Mouse (Mus musculus): ENCODE data around the gene Gm39566. TPM values are rescaled to one million over a fixed set of nuclear protein-coding genes. Genes with fewer than 3 reads are reported as not detected.

Gm39566 gene
- polyA plus RNA-seq, 1 experiment: not detected

DNA sequence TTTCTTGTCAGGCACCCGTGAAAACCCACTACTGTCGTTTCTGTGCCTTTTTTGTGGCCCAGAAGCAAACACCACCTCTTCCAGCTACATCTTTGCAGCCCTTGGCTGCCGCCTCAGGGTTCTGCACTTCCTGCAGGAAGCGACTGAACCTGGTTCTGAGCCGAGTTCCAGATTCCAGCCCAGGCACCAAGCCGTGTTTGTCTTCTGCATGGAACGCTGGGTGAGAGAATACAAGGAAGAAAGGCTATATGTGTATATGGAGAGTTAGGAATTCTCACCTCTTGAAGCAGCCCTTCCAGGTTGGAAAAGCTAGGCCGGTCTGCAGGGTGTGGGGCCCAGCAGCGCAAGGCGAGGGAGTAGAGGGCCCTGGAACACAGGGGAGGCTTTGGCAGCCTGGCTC is 39.6 kb upstream of the Gm39566 start:
- Histone ChIP-seq H3K4me3 (ENCODE audit: low read depth, low read length) (no peak overlapping the region), H3K4me1 (ENCODE audit: control insufficient read depth, insufficient read depth, low read length) (no peaks in the 10 kb centered on the region), H3K9me3 (replicated peaks; ENCODE audit: control insufficient read depth, insufficient read depth, low read length, poor library complexity, severe bottlenecking) (no peaks in the 10 kb centered on the region), H3K27me3 (ENCODE audit: control insufficient read depth, insufficient read depth, low read length, poor library complexity, severe bottlenecking) (no peaks in the 10 kb centered on the region), H3K27ac (ENCODE audit: insufficient read depth, low read length) (no peak overlapping the region; the same call in 1 of the 2 replicates), H3K9ac (ENCODE audit: low read depth, poor library complexity, severe bottlenecking) (no peak overlapping the region), H3K36me3 (ENCODE audit: control insufficient read depth, insufficient read depth, low read length, poor library complexity, severe bottlenecking) (peaks cover 14% of the 10 kb centered on the region)
- TF ChIP-seq EP300 (IDR thresholded peaks at IDR 0.05; ENCODE audit: insufficient read depth, low read depth, low read length) (no peak), CTCF (IDR thresholded peaks at IDR 0.05; ENCODE audit: low read depth, low read length) (no peak), POLR2A (IDR thresholded peaks at IDR 0.05; ENCODE audit: insufficient read depth, low read length) (no peak)

DNA sequence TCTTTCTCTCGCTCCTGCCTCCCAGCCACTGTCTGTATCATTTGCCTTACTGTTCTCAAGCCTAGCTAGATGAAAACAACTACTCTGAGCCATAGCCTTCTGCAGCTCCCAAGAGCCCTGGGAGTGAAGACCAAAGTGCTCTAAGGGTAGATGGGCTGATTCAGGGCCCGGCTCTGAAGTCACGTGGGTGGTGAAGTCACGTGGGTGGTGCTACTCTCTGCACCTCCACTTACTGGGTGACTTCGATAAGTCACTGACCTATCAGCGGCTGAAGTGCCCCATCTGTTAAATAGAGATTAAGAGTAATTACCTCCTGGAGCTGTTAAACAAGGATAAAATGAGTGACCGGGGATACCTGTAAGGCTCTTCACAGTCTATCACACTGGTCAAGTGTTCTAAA is 38.9 kb upstream of the Gm39566 start:
- Histone ChIP-seq H3K4me1 (ENCODE audit: control insufficient read depth, insufficient read depth, low read length) (no peaks in the 10 kb centered on the region), H3K36me3 (ENCODE audit: control insufficient read depth, insufficient read depth, low read length, poor library complexity, severe bottlenecking) (peaks cover 14% of the 10 kb centered on the region), H3K4me3 (ENCODE audit: low read depth, low read length) (no peak overlapping the region), H3K9ac (ENCODE audit: low read depth, poor library complexity, severe bottlenecking) (no peak overlapping the region), H3K27ac (ENCODE audit: insufficient read depth, low read length) (no peak overlapping the region), H3K27me3 (ENCODE audit: control insufficient read depth, insufficient read depth, low read length, poor library complexity, severe bottlenecking) (no peaks in the 10 kb centered on the region), H3K9me3 (replicated peaks; ENCODE audit: control insufficient read depth, insufficient read depth, low read length, poor library complexity, severe bottlenecking) (no peaks in the 10 kb centered on the region)
- TF ChIP-seq EP300 (IDR thresholded peaks at IDR 0.05; ENCODE audit: insufficient read depth, low read depth, low read length): no peak
- no peak for TF ChIP-seq POLR2A (IDR thresholded peaks at IDR 0.05; ENCODE audit: insufficient read depth, low read length)
- no peak for TF ChIP-seq CTCF (IDR thresholded peaks at IDR 0.05; ENCODE audit: low read depth, low read length)

DNA sequence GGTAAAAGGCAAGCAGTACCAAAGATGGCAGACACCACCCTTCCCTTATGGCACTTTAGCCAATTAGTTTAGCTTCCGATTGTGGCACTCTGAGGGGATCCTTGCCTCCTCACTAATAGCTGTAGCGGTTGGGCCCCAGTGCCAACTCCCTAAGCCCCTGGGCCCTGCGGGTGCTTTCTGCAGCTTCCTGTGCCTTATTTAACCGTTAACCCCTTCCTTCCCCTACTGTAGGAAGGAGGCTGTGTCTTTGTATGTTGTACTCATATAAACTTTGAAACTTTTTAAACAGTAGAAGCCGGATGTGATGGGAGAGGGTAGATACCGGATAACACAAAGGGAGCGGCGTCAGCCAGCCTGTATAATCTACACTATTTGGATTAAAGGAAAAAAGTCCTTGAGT is 35.7 kb upstream of the Gm39566 start:
- peaks cover 14% of the 10 kb centered on the region for H3K36me3 ChIP-seq (ENCODE audit: control insufficient read depth, insufficient read depth, low read length, poor library complexity, severe bottlenecking)
- H3K9ac ChIP-seq (ENCODE audit: low read depth, poor library complexity, severe bottlenecking): no peak overlapping the region
- H3K9me3 ChIP-seq (replicated peaks; ENCODE audit: control insufficient read depth, insufficient read depth, low read length, poor library complexity, severe bottlenecking): no peaks in the 10 kb centered on the region
- no peak for TF ChIP-seq POLR2A (IDR thresholded peaks at IDR 0.05; ENCODE audit: insufficient read depth, low read length)
- TF ChIP-seq CTCF (IDR thresholded peaks at IDR 0.05; ENCODE audit: low read depth, low read length): no peak
- TF ChIP-seq EP300 (IDR thresholded peaks at IDR 0.05; ENCODE audit: insufficient read depth, low read depth, low read length): no peak
- no peaks in the 10 kb centered on the region for H3K27me3 ChIP-seq (ENCODE audit: control insufficient read depth, insufficient read depth, low read length, poor library complexity, severe bottlenecking)
- peaks cover 2% of the 10 kb centered on the region for H3K4me1 ChIP-seq (ENCODE audit: control insufficient read depth, insufficient read depth, low read length)
- H3K27ac ChIP-seq (ENCODE audit: insufficient read depth, low read length): no peak overlapping the region
- no peak overlapping the region for H3K4me3 ChIP-seq (ENCODE audit: low read depth, low read length)

DNA sequence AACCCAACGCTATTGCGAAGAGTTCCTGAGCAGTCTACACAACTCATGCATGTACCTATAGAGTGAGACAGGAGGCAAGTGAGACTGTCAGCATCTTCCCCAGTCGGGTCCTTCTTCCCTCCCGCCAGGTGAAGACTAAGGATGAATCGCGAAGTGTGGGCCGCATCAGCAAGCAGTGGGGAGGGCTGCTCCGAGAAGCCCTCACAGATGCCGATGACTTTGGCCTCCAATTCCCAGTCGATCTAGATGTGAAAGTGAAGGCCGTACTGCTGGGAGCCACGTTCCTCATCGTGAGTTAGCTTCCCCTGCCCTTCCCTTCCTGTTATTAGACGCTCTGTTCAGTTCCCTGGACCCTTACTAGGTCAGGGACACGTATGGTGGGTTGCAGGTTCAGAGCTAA is 34.8 kb upstream of the Gm39566 start:
- Histone ChIP-seq H3K27ac (ENCODE audit: insufficient read depth, low read length) (no peak overlapping the region), H3K27me3 (ENCODE audit: control insufficient read depth, insufficient read depth, low read length, poor library complexity, severe bottlenecking) (no peaks in the 10 kb centered on the region), H3K4me3 (ENCODE audit: low read depth, low read length) (no peak overlapping the region), H3K9ac (ENCODE audit: low read depth, poor library complexity, severe bottlenecking) (no peak overlapping the region), H3K9me3 (replicated peaks; ENCODE audit: control insufficient read depth, insufficient read depth, low read length, poor library complexity, severe bottlenecking) (no peaks in the 10 kb centered on the region), H3K4me1 (ENCODE audit: control insufficient read depth, insufficient read depth, low read length) (peaks cover 4% of the 10 kb centered on the region), H3K36me3 (ENCODE audit: control insufficient read depth, insufficient read depth, low read length, poor library complexity, severe bottlenecking) (peaks cover 14% of the 10 kb centered on the region)
- no peak for TF ChIP-seq EP300 (IDR thresholded peaks at IDR 0.05; ENCODE audit: insufficient read depth, low read depth, low read length)
- no peak for TF ChIP-seq POLR2A (IDR thresholded peaks at IDR 0.05; ENCODE audit: insufficient read depth, low read length)
- TF ChIP-seq CTCF (IDR thresholded peaks at IDR 0.05; ENCODE audit: low read depth, low read length): no peak

DNA sequence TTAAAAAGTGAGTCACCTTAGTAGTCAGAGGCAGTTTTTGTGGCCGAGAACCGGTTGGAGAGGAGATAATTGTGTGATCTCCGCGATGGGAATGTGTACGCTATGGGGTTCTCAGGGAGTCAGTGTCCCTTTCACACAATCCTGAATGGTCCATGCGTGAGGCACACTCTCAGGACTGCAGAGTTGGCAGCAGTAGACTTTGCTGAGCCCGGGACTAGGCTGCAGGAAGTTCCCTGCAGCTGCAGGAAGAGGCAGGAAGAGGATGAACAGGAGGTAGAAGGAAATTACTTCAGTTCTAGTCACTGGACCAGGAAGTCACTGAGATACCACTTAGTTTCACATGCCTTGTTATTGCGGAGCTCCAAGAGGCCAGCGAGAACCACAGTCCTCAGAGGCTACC is 34.0 kb upstream of the Gm39566 start:
- Histone ChIP-seq H3K9ac (ENCODE audit: low read depth, poor library complexity, severe bottlenecking) (no peak overlapping the region), H3K4me1 (ENCODE audit: control insufficient read depth, insufficient read depth, low read length) (peaks cover 4% of the 10 kb centered on the region), H3K9me3 (replicated peaks; ENCODE audit: control insufficient read depth, insufficient read depth, low read length, poor library complexity, severe bottlenecking) (no peaks in the 10 kb centered on the region), H3K27ac (ENCODE audit: insufficient read depth, low read length) (no peak overlapping the region), H3K27me3 (ENCODE audit: control insufficient read depth, insufficient read depth, low read length, poor library complexity, severe bottlenecking) (no peaks in the 10 kb centered on the region), H3K4me3 (ENCODE audit: low read depth, low read length) (no peak overlapping the region), H3K36me3 (ENCODE audit: control insufficient read depth, insufficient read depth, low read length, poor library complexity, severe bottlenecking) (peaks cover 14% of the 10 kb centered on the region)
- no peak for TF ChIP-seq CTCF (IDR thresholded peaks at IDR 0.05; ENCODE audit: low read depth, low read length)
- no peak for TF ChIP-seq EP300 (IDR thresholded peaks at IDR 0.05; ENCODE audit: insufficient read depth, low read depth, low read length)
- no peak for TF ChIP-seq POLR2A (IDR thresholded peaks at IDR 0.05; ENCODE audit: insufficient read depth, low read length)

DNA sequence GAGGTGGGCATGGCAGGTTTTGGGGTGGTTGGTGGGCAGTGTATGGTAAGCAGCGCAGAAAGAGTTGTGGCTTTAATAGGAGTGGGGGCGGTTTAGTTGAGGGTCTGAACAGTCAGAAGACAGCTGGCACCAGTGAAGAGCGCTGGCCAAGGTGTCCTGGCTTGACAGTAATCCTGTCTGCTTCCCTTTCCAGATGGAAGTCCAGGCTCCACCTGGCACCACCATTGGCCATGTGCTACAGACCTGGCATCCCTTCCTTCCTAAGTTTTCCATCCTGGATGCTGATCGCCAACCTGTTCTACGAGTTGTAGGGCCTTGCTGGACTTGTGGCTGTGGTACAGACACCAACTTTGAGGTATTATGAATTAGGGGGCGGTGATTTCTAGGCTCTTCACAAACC is 32.9 kb upstream of the Gm39566 start:
- Histone ChIP-seq H3K36me3 (ENCODE audit: control insufficient read depth, insufficient read depth, low read length, poor library complexity, severe bottlenecking) (peaks cover 14% of the 10 kb centered on the region), H3K27ac (ENCODE audit: insufficient read depth, low read length) (no peak overlapping the region), H3K27me3 (ENCODE audit: control insufficient read depth, insufficient read depth, low read length, poor library complexity, severe bottlenecking) (no peaks in the 10 kb centered on the region), H3K9ac (ENCODE audit: low read depth, poor library complexity, severe bottlenecking) (0 out of 2 replicates have a peak overlapping the region, but pooled peaks have one; percentile 48), H3K9me3 (replicated peaks; ENCODE audit: control insufficient read depth, insufficient read depth, low read length, poor library complexity, severe bottlenecking) (no peaks in the 10 kb centered on the region), H3K4me3 (ENCODE audit: low read depth, low read length) (peak overlapping the region; percentile 76; the same call in 1 of the 2 replicates), H3K4me1 (ENCODE audit: control insufficient read depth, insufficient read depth, low read length) (peaks cover 4% of the 10 kb centered on the region)
- TF ChIP-seq EP300 (IDR thresholded peaks at IDR 0.05; ENCODE audit: insufficient read depth, low read depth, low read length) (no peak), POLR2A (IDR thresholded peaks at IDR 0.05; ENCODE audit: insufficient read depth, low read length) (no peak), CTCF (IDR thresholded peaks at IDR 0.05; ENCODE audit: low read depth, low read length) (no peak)
